Mouse (Mus musculus): ENCODE results near the gene Akap7.

Akap7 gene

GRCm38 (mm10) chr10:25253474-25253873 lies 54.2 kb downstream of the Akap7 start:
- no peak for DNase-seq

DNA sequence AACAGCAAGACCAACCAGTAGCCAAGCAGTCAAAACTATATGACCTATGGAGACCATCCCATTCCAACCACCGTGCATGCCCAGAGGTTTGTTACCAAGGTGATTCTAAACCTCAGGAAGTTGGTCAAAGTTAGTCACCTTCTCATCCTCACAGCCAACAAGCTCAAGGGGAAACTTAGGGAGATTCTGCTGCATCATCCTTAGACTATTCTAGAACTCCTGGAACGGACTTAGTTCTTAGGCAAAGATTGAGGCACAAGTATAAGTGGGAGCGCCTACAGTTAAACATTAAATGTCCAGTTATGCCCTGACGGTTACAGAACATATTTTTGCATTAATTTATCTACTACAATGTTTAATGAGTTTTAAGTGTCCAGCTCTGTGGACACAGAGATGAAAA lies 54.7 kb downstream of the Akap7 start:
- DNase-seq: no peak

- DNase-seq: peak in 1 of 2 experiments; percentile 14
Observed at GRCm38 (mm10) chr10:25250108-25250507, 57.6 kb downstream of the Akap7 start.

- DNase-seq: no peak
Observed at GRCm38 (mm10) chr10:25246173-25246572, 61.5 kb downstream of the Akap7 start.

- no peak for DNase-seq
Observed at GRCm38 (mm10) chr10:25239156-25239555, 68.5 kb downstream of the Akap7 start.

GRCm38 (mm10) chr10:25234080-25234479 lies 73.6 kb downstream of the Akap7 start:
- DNase-seq: no peak

- no peak for DNase-seq
Observed at GRCm38 (mm10) chr10:25232700-25233099, 75.0 kb downstream of the Akap7 start.

GRCm38 (mm10) chr10:25231358-25231757 lies 76.3 kb downstream of the Akap7 start:
- no peak for DNase-seq

- DNase-seq: no peak
Observed at GRCm38 (mm10) chr10:25224371-25224770, 83.3 kb downstream of the Akap7 start.

GRCm38 (mm10) chr10:25220754-25221153 lies 86.9 kb downstream of the Akap7 start:
- no peak for DNase-seq

DNA sequence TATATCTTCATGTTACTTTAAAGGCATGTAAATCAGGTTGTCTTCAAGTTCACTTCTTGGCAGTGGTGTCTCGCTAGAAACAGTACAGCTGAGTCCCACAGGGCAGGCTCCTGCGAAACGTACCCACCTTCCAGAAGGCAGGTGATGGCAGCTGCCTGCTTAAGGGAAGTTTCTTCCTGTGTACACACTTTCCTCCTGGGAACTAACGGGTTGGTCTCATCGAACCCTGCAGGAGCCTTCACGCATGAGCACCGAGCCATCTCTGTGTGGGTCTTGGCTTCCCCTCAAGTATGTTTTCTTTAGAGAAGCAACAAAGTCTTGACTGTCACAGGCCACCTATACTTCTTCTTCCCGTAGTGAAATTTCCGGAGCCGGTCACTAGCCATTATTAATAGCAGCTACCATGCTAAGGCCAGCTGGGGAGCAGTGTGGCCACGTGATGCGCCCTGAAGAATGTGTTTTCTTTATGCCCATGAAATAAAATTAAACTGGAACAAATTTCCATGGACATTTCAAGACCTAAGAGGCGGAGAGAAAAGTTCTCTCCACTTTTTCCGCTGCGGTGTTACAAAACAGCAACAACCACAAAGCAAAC lies 87.7 kb downstream of the Akap7 start:
- DNase-seq: no peak

DNA sequence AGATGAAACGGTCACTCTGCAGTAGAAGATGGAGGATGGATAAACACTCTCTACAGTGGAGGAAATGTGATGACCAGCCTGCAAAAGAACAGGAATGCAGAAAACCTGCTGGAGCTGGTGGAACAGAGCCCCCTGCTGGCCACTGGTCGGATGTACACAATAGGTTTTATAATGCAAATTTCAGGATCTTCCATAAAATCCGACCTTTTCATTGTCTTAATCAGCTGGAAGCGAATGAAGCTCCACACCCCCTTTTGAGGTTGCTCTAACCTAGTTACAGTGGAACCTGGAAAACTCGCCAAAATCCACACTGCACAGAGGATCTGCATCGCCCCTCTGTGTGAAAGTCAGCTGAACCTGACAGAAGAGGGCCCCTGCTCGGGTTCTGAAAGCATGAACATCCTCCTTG lies 88.4 kb downstream of the Akap7 start:
- DNase-seq: no peak

DNA sequence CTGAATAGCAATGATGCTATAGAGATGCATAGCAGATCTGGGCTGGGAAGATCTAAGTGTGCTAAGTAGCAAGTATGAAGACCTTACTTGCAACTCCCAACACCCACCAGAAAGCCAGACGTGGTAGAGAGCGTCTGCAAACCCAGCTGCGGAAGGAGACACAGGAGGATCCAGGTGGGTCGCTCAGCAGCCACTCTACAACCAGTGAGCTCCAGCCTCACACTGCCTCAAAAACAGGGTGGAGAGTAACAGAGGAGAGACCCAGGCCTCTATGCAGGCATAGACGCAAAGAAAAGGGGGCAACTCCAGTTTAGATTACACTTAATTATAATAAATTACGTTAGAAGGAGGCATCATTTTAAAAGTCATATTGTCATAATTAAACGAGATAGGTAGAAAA lies 88.9 kb downstream of the Akap7 start:
- DNase-seq: no peak

DNA sequence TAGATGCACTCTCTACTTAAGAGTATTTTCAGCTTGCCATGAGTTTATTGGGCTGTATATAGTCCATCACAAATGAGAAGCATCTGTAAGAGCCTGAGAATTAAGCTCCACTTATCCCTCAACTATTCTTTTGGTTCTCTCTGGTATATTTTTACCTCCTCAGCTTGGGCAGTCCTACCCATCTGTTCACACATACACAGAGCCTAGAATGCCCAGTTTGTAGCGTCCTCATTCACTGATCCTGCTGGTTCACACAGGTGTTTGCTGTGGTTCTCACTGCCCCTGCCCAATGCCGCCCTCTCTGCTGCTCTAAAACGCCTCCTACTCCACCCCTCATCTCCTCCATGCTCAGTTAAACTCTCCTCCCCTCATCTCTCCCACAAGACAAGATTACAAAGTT lies 91.7 kb downstream of the Akap7 start:
- no peak for DNase-seq

GRCm38 (mm10) chr10:25213716-25214115 lies 94.0 kb downstream of the Akap7 start:
- no peak for DNase-seq

DNA sequence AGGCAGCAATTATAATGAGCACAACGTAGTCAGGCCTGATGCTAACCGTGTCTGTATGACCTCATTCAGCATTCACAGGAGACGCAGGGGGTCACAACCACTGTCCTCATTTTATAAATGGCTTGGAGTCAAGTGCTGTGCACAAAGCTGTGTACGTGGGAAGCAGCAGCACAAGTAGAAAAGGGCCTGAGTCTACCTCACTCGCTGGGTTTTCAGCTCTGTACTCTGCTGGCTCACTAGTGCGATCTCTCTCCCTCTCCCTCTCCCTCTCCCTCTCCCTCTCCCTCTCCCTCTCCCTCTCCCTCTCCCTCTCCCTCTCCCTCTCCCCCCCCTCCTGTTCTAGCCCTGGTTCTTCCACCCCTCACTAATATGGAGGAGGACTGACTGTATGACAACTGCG lies 99.1 kb downstream of the Akap7 start:
- DNase-seq: no peak

DNA sequence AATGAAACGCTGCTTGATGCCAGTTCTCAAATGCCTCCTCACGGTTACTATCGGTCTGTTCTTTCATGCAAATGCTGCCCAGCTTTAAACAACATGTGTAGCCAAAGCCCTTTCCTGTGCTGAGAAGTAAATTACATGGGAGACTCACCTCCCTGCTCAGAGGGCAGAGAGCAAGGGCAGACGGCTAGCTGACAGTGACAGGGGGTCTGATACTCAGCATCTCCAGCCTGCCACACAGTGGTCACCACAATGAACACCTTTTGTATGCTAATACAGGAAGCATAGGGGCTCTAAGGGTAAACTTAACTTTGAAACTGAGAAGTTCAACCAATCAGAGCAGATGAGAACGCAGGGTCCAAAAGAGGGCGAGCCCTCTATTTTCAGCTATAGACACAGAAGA lies 99.8 kb downstream of the Akap7 start:
- no peak for DNase-seq

- DNase-seq: no peak
Observed at GRCm38 (mm10) chr10:25200691-25201090, 107.0 kb downstream of the Akap7 start.

GRCm38 (mm10) chr10:25199510-25200353 lies 107.9 kb downstream of the Akap7 start:
- peak in 1 of 2 experiments; percentile 5 for DNase-seq

- DNase-seq: peak; percentile 8 to 11
Observed at GRCm38 (mm10) chr10:25198575-25198974, 109.1 kb downstream of the Akap7 start.

DNA sequence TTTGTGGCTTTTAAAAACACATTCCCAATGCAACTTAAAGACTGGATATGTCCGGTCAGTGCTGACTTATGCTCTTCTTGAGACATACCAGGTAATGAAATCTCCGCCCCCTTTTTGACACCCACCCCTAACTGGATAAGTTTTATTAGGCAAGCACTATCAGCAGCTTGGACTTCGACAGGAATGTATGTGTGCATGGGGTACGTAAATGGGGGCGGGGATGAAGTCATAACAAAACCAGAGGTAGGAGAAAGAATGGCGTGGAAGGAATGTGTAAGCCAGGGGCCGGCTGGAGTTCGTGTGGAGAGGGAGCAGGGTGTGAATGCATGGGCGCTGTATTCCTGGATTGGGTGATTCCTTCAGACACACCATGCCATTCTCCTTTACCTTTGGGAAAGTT lies 109.6 kb downstream of the Akap7 start:
- DNase-seq: no peak

DNA sequence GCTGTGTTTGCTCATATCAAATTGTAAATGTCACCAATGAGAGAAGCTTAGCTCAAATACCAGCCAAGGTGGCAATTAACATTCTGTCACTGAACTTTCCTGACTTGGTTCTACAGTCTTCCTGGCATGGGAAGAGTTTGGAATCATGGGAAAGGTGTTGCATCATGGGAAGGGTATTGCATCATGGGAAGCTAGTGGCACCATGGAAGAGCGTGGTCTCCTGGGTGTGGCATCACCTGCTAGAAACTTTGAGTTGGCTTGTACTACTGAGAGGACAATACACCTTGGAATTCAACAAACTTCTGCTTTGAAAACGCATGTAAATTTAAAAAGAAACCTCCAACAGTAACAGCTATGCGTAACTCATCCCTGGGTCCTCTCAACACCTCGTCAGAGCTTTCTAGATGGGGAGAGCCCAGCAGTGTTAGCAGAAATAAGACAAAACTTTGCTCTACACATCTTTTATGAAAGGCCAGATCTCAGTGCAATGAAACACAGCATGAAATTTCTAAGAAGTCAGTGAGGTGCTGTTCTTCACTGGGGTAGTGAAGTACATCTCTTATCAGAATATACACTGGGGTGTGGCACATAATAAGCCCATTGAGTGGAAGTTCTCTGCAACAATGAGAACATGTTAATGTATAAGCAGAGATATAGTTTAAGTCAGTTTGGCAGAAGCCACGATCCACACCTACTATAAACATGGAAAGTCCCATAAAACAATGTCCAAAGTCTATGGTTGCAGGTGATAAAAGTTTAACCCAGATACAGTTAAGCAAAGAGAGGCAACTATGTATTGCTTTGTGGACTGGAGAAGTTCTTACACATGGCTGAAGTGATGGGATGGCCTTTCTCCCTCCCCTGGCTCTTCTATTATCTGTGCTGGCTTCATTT lies 115.2 kb downstream of the Akap7 start:
- DNase-seq: no peak

DNA sequence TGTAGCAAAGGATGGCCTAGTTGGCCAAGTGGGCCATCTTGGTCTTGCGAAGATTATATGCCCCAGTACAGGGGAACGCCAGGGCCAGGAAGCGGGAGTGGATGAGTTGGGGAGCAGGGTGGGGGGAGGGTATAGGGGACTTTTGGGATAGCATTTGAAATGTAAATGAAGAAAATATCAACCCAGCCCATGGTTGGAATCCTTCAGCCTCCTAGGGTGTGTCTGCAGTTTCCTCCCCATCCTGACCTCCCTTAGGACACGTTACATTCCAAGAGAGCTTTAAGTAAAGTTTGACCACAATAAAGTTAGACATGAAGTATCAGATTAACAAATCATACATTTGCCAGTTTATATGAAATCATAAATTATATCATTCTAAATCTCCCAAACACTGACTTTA lies 116.5 kb downstream of the Akap7 start:
- no peak for DNase-seq
